Mouse (Mus musculus) bone marrow, adult 2 months (tissue): ENCODE results near the gene Rad51.

Experiments used
- CTCF ChIP-seq: fragments of 200-500 bp; IDR thresholded peaks from 2 replicates; pipeline ENCODE4 v1.5.1; 2011; ENCODE audit warnings: low read length, control low read depth; ENCODE audit not compliant: control insufficient read depth, insufficient read depth
- POLR2A ChIP-seq: fragments of 200-500 bp; IDR thresholded peaks from 2 replicates; pipeline ENCODE4 v1.6.1; 2011; ENCODE audit warnings: low read depth, mild to moderate bottlenecking, control low read depth, low read length, borderline replicate concordance; ENCODE audit not compliant: control insufficient read depth

DNA sequence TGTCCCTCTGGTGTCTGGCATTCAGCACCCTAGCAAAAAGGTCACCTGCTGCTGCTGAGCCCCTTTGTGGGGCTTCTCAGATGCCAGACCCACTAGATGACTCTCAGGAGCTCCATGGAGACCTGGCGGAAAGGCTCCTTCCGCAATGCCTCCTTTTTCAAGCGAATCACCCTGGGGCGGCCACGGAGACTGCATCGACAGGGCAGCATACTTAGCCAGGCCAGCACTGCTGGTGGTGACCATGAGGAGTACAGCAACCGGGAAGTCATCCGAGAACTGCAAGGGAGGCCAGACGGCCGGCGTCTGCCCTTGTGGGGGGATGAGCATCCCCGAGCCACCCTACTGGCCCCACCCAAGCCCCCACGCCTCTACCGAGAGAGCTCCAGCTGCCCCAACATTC is 62.3 kb downstream of the Rad51 start:
- TF ChIP-seq CTCF (no peak), POLR2A (no peak)
